Mouse (Mus musculus): ENCODE data around the gene Duox1. TPM values are rescaled to one million over a fixed set of nuclear protein-coding genes. Genes with fewer than 3 reads are reported as not detected.

The Duox1 gene
- polyA plus RNA-seq, 1 experiment from 2014 or later = not detected

DNA sequence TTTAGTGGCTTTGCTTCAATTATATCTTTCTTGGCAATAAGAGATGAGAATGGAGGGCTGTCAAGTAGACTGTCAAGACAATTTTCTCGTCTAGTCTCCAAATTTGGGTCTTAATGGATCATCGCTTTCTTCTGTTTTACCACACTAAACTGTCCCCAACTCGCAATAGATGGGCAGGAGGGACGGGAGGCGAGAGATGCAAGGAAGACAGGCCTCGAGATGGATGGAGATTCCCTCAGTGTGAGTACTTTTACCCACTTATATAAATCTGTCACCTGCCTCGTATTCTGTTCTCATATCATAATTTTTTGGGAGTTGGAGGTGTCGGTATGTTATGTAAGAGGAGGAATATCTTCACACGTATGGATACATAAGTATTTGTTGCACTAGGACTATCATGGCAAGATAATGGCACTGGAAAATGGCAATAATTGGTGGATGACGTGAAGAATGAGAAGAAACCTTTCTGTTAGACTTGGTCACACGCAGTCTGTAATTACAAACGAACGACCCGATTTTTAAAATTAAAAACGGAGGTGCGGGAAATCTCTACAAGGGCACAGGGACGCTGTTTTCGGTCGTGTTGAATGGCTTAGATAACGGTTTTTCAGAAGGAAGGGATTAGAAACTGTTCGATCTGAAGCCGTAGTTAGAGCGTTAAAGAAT, 59.3 kb downstream of the Duox1 start:
- peak overlapping the region; percentile 57 for H3K4me3 ChIP-seq
- 0 out of 2 replicates have a peak, but pooled peaks cover 3% of the 10 kb centered on the region for H3K4me1 ChIP-seq
- H3K36me3 ChIP-seq = no peaks in the 10 kb centered on the region
- DNase-seq (ENCODE audit: low spot score) = no peak
- H3K9me3 ChIP-seq = no peaks in the 10 kb centered on the region
- peak overlapping the region; percentile 70 for H3K27ac ChIP-seq
- peaks cover 14% of the 10 kb centered on the region for H3K27me3 ChIP-seq (ENCODE audit: insufficient read depth, poor library complexity, severe bottlenecking)
- WGBS = 27% methylated on average over 23 of the region's 23 CpGs

DNA sequence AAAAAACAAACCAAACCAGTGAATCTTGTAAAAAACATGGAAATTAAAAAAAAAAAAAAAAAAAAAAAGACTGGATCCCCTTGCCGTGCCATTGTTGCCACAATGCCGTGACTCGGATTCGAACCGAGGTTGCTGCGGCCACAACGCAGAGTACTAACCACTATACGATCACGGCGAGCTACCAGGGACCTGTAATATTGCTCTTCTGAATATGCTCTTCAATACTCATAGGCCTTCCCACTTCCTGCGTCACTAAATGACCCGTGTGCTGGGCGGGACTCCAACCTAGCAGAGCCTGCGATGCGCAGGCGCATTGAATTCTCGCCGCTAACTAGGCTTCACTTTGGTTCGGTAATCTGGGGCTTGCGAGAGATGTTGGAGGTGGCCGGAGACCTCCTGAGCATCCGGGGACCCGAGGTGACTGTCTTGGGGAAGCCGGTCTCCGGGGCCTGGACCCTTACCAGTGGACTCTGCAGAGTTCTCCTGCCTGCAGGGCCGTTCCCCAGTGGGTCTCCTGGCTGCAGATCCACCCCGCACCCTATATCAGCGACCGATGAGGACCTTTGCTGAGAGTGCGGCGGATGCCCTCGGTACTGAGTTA, 60.0 kb downstream of the Duox1 start:
- H3K4me3 ChIP-seq = peak overlapping the region; percentile 84
- peak; percentile 97 for DNase-seq (ENCODE audit: low spot score)
- peaks cover 9% of the 10 kb centered on the region for H3K27me3 ChIP-seq (ENCODE audit: insufficient read depth, poor library complexity, severe bottlenecking)
- no peaks in the 10 kb centered on the region for H3K9me3 ChIP-seq
- no peaks in the 10 kb centered on the region for H3K36me3 ChIP-seq
- under 1% methylated on average over 32 of the region's 32 CpGs for WGBS
- H3K27ac ChIP-seq = peak overlapping the region; percentile 87
- H3K4me1 ChIP-seq = 0 out of 2 replicates have a peak, but pooled peaks cover 2% of the 10 kb centered on the region

DNA sequence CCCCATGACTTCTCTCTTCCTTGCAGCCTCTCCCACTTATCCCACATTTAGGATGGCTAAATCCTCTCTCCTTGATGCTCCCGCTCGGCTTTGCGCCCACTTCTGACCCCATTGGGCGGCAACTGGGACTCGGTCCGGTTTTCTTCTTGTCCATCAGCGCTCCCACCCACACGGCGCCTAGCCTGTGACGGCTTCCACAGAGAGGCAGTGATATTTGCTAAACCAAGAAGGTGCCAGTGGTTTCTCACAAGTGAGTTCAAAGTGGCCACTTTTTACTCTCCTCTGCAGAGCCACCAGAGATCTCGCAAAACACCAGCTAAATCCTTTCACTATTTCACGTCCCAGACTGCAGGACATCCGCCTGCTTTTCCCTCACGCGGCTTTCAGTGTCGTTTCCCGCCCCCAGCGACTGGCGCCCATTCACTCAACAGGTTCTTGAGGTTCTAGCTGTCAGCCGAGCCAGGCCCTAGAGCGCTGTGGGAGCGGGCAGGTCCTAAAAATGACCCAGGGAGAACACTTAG, 60.6 kb downstream of the Duox1 start:
- under 1% methylated on average over 22 of the region's 22 CpGs for WGBS
- peak; percentile 86 for DNase-seq (ENCODE audit: low spot score)
- 0 out of 2 replicates have a peak, but pooled peaks cover 5% of the 10 kb centered on the region for H3K4me1 ChIP-seq

DNA sequence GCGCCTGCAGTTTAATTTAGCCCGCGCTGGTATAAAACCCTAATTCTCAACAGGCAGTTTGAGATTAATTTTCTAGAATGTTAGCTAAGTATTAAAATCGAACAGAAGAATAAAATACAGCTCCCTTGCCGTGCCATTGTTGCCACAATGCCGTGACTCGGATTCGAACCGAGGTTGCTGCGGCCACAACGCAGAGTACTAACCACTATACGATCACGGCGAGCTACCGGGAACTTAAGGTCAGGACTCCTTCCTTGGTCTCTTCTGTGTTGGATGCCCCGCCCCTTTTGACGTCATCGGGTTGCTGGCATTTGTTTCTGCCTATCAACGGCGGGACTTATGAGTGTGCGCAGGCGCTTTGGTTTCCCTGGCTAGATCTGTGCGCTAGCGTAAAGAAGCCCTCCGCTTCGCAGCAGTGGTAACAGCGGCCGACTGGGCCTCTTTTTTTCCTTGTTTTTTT, 61.8 kb downstream of the Duox1 start:
- Histone ChIP-seq H3K27ac (peak overlapping the region; percentile 89), H3K4me3 (peak overlapping the region; percentile 71), H3K9me3 (no peaks in the 10 kb centered on the region), H3K36me3 (no peaks in the 10 kb centered on the region), H3K4me1 (0 out of 2 replicates have a peak, but pooled peaks cover 5% of the 10 kb centered on the region), H3K27me3 (ENCODE audit: insufficient read depth, poor library complexity, severe bottlenecking) (0 out of 2 replicates have a peak, but pooled peaks cover 2% of the 10 kb centered on the region)
- DNase-seq (ENCODE audit: low spot score) = peak; percentile 97
- WGBS = under 1% methylated on average over 28 of the region's 28 CpGs

More for the DNA sequence above, 60.6 kb downstream of the Duox1 start:
- Histone ChIP-seq H3K36me3 (no peaks in the 10 kb centered on the region), H3K27me3 (ENCODE audit: insufficient read depth, poor library complexity, severe bottlenecking) (peaks cover 2% of the 10 kb centered on the region), H3K9me3 (no peaks in the 10 kb centered on the region), H3K4me3 (peak overlapping the region; percentile 84), H3K27ac (peak overlapping the region; percentile 87)

- no peaks in the 10 kb centered on the region for H3K36me3 ChIP-seq
- H3K4me1 ChIP-seq = 0 out of 2 replicates have a peak, but pooled peaks cover 5% of the 10 kb centered on the region
- H3K4me3 ChIP-seq = peak overlapping the region; percentile 71
- peak overlapping the region; percentile 89 for H3K27ac ChIP-seq
- peak; percentile 92 for DNase-seq (ENCODE audit: low spot score)
- H3K9me3 ChIP-seq = no peaks in the 10 kb centered on the region
- WGBS = under 1% methylated on average over 26 of the region's 26 CpGs
- H3K27me3 ChIP-seq (ENCODE audit: insufficient read depth, poor library complexity, severe bottlenecking) = 0 out of 2 replicates have a peak, but pooled peaks cover 2% of the 10 kb centered on the region
Observed at GRCm38 (mm10) chr2:122377751-122378246, 62.3 kb downstream of the Duox1 start.

GRCm38 (mm10) chr2:122378421-122379291, 63.2 kb downstream of the Duox1 start:
- Histone ChIP-seq H3K27ac (peak overlapping the region; percentile 52; the same call in 1 of the 2 replicates), H3K27me3 (ENCODE audit: insufficient read depth, poor library complexity, severe bottlenecking) (0 out of 2 replicates have a peak, but pooled peaks cover 2% of the 10 kb centered on the region), H3K36me3 (no peaks in the 10 kb centered on the region), H3K4me1 (0 out of 2 replicates have a peak, but pooled peaks cover 5% of the 10 kb centered on the region), H3K4me3 (peak overlapping the region; percentile 71), H3K9me3 (no peaks in the 10 kb centered on the region)
- 15% methylated on average over 8 of the region's 8 CpGs for WGBS
- peak; percentile 75 for DNase-seq (ENCODE audit: low spot score)

- 41% methylated on average over 2 of the region's 2 CpGs for WGBS
- Histone ChIP-seq H3K36me3 (no peaks in the 10 kb centered on the region), H3K27ac (no peak overlapping the region), H3K4me1 (0 out of 2 replicates have a peak, but pooled peaks cover 5% of the 10 kb centered on the region), H3K9me3 (no peaks in the 10 kb centered on the region), H3K4me3 (no peak overlapping the region), H3K27me3 (ENCODE audit: insufficient read depth, poor library complexity, severe bottlenecking) (0 out of 2 replicates have a peak, but pooled peaks cover 2% of the 10 kb centered on the region)
- no peak for DNase-seq (ENCODE audit: low spot score)
Observed at GRCm38 (mm10) chr2:122379292-122379650, 63.8 kb downstream of the Duox1 start.

GRCm38 (mm10) chr2:122380768-122381311, 65.4 kb downstream of the Duox1 start:
- Histone ChIP-seq H3K27ac (no peak overlapping the region; the same call in 1 of the 2 replicates), H3K4me1 (0 out of 2 replicates have a peak, but pooled peaks cover 5% of the 10 kb centered on the region), H3K9me3 (no peaks in the 10 kb centered on the region), H3K27me3 (ENCODE audit: insufficient read depth, poor library complexity, severe bottlenecking) (0 out of 2 replicates have a peak, but pooled peaks cover 2% of the 10 kb centered on the region), H3K4me3 (peak overlapping the region; percentile 49), H3K36me3 (no peaks in the 10 kb centered on the region)
- 7% methylated on average over 11 of the region's 11 CpGs for WGBS
- no peak for DNase-seq (ENCODE audit: low spot score)

- no peak overlapping the region; the same call in 1 of the 2 replicates for H3K4me3 ChIP-seq
Observed at GRCm38 (mm10) chr2:122381329-122382103, 66.0 kb downstream of the Duox1 start.

DNA sequence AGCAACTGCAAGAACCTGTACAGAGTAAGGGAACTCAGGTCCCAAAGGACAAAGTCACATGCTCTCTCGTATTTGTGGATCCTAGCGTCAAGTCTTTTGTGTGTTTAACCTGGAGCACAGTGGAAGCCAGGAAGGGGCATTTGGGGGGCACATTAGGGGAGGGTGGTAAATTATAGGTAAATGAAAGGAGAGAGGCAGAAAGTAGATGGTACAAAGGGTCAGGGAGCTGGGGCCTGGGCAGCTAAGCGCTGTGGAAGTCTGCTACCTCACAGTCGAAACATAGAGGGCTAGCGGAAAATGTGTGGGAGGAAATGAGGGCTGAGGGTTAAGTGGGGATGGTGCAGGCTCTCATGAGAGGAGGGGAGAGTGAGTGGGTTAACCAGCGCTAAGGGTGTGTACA, 66.6 kb downstream of the Duox1 start:
- H3K4me1 ChIP-seq = 0 out of 2 replicates have a peak, but pooled peaks cover 5% of the 10 kb centered on the region
- H3K27me3 ChIP-seq (ENCODE audit: insufficient read depth, poor library complexity, severe bottlenecking) = 0 out of 2 replicates have a peak, but pooled peaks cover 2% of the 10 kb centered on the region
- DNase-seq (ENCODE audit: low spot score) = no peak
- WGBS = 72% methylated on average over 6 of the region's 6 CpGs
- no peak overlapping the region for H3K4me3 ChIP-seq
- H3K9me3 ChIP-seq = no peaks in the 10 kb centered on the region
- no peaks in the 10 kb centered on the region for H3K36me3 ChIP-seq
- no peak overlapping the region for H3K27ac ChIP-seq

More at GRCm38 (mm10) chr2:122381329-122382103, 66.0 kb downstream of the Duox1 start:
- 0 out of 2 replicates have a peak, but pooled peaks cover 2% of the 10 kb centered on the region for H3K27me3 ChIP-seq (ENCODE audit: insufficient read depth, poor library complexity, severe bottlenecking)
- no peak overlapping the region for H3K27ac ChIP-seq
- WGBS = 68% methylated on average over 16 of the region's 16 CpGs
- H3K36me3 ChIP-seq = no peaks in the 10 kb centered on the region
- H3K9me3 ChIP-seq = no peaks in the 10 kb centered on the region
- 0 out of 2 replicates have a peak, but pooled peaks cover 5% of the 10 kb centered on the region for H3K4me1 ChIP-seq
- no peak for DNase-seq (ENCODE audit: low spot score)

- Histone ChIP-seq H3K27me3 (ENCODE audit: insufficient read depth, poor library complexity, severe bottlenecking) (0 out of 2 replicates have a peak, but pooled peaks cover 2% of the 10 kb centered on the region), H3K4me1 (0 out of 2 replicates have a peak, but pooled peaks cover 5% of the 10 kb centered on the region), H3K27ac (no peak overlapping the region), H3K4me3 (no peak overlapping the region), H3K36me3 (no peaks in the 10 kb centered on the region), H3K9me3 (no peaks in the 10 kb centered on the region)
- DNase-seq (ENCODE audit: low spot score) = no peak
- WGBS = 52% methylated on average over 3 of the region's 3 CpGs
Observed at GRCm38 (mm10) chr2:122385095-122385494, 69.6 kb downstream of the Duox1 start.
